ENCODE assay signal across 8 mouse cellular contexts in the genomic region with DNA sequence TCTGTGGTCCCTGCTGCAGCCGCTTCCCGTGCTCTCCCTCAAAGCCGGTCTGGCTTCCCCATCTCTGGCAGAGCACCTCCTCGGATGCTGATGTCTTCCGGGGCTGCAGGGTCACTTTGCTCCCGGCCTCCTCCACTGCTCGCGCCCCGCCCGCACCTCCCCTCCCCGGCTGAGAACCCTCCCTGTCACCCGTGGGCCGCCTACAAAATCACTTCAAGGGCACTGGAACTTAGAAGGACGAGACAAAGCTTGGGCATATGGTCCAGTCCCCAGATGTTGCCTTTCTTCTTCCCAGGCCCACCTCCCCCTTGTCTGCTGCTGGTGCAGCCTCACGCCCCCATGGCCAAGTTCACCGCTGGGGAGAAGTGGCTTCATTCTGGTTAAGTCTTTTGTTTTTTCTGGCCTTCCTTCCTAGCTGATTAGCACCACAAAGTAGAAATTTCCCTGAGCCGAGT.
A peak's percentile ranks its signal among the peaks of the same experiment; 100 is the strongest.
DNase-seq lines count a peak whose midpoint lies in the region; ATAC-seq and TF ChIP-seq lines count a peak whose summit lies in the region.

No protein-coding gene starts in this region.

- H3K4me1 ChIP-seq in forebrain, embryonic 11.5 days (replicated peaks; ENCODE audit: control insufficient read depth, insufficient read depth, low read length): peaks cover 6% of the 10 kb centered on the region
- no peaks in the 10 kb centered on the region for H3K4me1 ChIP-seq in intestine, postnatal 0 days (replicated peaks; ENCODE audit: control insufficient read depth, insufficient read depth, low read length)

- under 1% methylated on average over 17 of the region's 17 CpGs for WGBS in forebrain, embryonic 11.5 days
- WGBS in intestine, postnatal 0 days: 6% methylated on average over 17 of the region's 17 CpGs

- H3K4me3 ChIP-seq in forebrain, embryonic 11.5 days (ENCODE audit: low read depth, low read length): peak overlapping the region; percentile 34
- 0 out of 2 replicates have a peak overlapping the region, but pooled peaks have one; percentile 14 for H3K4me3 ChIP-seq in intestine, postnatal 0 days (ENCODE audit: low read depth, low read length)

- no peak for TF ChIP-seq CTCF in intestine, postnatal 0 days (IDR thresholded peaks at IDR 0.05; ENCODE audit: low read depth)

- H3K9me3 ChIP-seq in forebrain, embryonic 11.5 days (ENCODE audit: control insufficient read depth, low read length): no peaks in the 10 kb centered on the region
- H3K9me3 ChIP-seq in intestine, postnatal 0 days (ENCODE audit: control insufficient read depth): no peaks in the 10 kb centered on the region

- H3K27me3 ChIP-seq in forebrain, embryonic 11.5 days (ENCODE audit: control insufficient read depth, insufficient read depth, low read length): no peaks in the 10 kb centered on the region
- peaks cover 19% of the 10 kb centered on the region for H3K27me3 ChIP-seq in intestine, postnatal 0 days (replicated peaks; ENCODE audit: control insufficient read depth, insufficient read depth, low read length)

- peak overlapping the region; percentile 60 for H3K9ac ChIP-seq in forebrain, embryonic 11.5 days (ENCODE audit: low read length)
- no peak overlapping the region for H3K9ac ChIP-seq in intestine, postnatal 0 days (ENCODE audit: low read depth, low read length)

- H3K36me3 ChIP-seq in forebrain, embryonic 11.5 days (ENCODE audit: control insufficient read depth, insufficient read depth, low read length): no peaks in the 10 kb centered on the region
- no peaks in the 10 kb centered on the region for H3K36me3 ChIP-seq in intestine, postnatal 0 days (ENCODE audit: control insufficient read depth, insufficient read depth)

- H3K27ac ChIP-seq in forebrain, embryonic 11.5 days (ENCODE audit: low read depth, low read length): 0 out of 2 replicates have a peak overlapping the region, but pooled peaks have one; percentile 6
- no peak overlapping the region for H3K27ac ChIP-seq in intestine, postnatal 0 days (ENCODE audit: low read depth, low read length)

- peak; percentile 13; the same call in 1 of the 2 replicates for ATAC-seq in frontal cortex, adult (ENCODE audit: low TSS enrichment)
- ATAC-seq in forebrain, embryonic 11.5 days (replicated peaks; ENCODE audit: low FRiP score): peak; percentile 57
- ATAC-seq in intestine, postnatal 0 days: no peak

- peak overlapping the region; percentile 62 for H3K4me2 ChIP-seq in forebrain, embryonic 11.5 days (ENCODE audit: low read depth, low read length, severe bottlenecking)
- peak overlapping the region; percentile 57 for H3K4me2 ChIP-seq in intestine, postnatal 0 days (replicated peaks; ENCODE audit: low read depth)

- DNase-seq in frontal cortex, postnatal 10 days (ENCODE audit: low spot score in 2 of 2): no peak
- DNase-seq in ES-CJ7 (ENCODE audit: low read depth, low spot score) (peak; percentile 51), MN1 (ENCODE audit: low spot score) (no peak)
- DNase-seq in forebrain, embryonic 11.5 days (ENCODE audit: low spot score): peak; percentile 65
- DNase-seq in retina, postnatal 1 day: peak; percentile 70
- DNase-seq in kidney, adult 9 months: no peak

Comparison
In these comparisons a context has a peak if more than half of its experiments do, and no peak if none do; other contexts are left out.
1. DNase-seq: peak in ES-CJ7 (single experiment), forebrain, embryonic 11.5 days (single experiment) and retina, postnatal 1 day (single experiment); none in frontal cortex, postnatal 10 days (0 of 2), kidney, adult 9 months (single experiment) and MN1 (single experiment).